Mouse (Mus musculus) thymus, adult 18-20 months (tissue): ENCODE results near the gene Serpinf1.
"Not testable (repeated sequence)": the region's sequence is repeated elsewhere in the genome, so short reads cannot be mapped to it uniquely, and the experiment has no call there.

Experiments used
- DNase-seq, 2 experiments: peaks; one replicate each; pipeline ENCODE4 v3.0.0; 2022; ENCODE audit warnings: mixed read lengths in 2 of 2

The Serpinf1 gene

DNA sequence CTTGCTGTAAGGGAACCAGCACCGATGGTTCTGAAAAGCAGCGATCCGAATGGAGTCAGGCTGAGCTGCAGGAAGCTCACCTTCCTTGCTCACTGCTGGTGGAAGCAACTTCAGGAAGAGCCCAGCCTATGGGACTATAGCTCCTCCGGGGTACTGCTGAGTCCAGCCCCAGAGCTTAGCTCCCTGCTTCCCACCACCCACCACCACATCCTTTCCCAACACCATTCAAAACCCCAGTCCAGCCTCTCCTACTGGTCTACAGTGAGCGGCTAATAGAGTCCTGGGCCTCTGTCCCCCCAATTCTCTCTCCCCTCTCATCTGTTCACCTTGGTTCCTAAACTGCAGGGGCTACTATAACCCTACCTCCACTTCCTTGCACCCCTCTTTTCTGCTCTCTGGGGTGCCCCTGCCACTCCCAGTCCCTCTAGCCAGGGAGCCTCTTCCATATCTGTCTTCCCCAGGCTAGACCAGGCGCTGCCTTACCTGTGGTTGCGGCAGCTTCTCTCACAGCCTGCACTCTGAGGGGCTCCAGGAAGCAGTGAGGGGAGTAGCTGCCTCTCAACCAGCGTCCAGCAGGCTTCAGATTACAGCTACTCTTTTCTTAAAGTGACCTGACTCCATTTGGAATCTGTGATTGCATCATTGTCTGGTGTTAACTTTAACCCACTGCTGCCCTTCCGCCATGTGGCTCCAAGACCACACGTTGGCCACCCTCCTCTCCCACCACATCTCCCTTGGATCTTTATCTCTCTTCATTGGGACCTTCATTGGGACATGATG lies at the start of gene Serpinf1:
Gene Serpinf1, minus strand, starts transcription at position 689 of the 780 bp plus-strand sequence.
- no peak for DNase-seq

DNA sequence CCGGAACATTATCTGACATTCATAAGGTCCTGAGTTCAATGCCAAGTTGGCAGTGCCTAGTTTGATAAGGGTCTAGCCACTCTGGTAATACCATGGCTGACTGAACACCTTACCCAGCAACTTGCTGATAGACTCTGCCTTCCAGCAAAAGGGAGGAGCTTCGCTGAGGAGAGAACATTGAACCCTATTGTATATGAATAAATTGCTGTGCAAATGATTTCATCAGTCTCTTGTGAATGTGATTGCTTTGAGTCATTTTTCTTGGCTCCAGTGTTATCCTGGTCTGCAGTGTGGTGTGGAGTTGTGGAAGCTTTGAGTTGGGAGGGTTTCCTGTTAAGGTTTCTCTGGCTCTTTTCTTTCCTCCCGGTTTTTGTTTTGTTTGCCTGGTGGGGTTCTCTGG lies 48.2 kb upstream of the Serpinf1 start:
- DNase-seq = no peak

DNA sequence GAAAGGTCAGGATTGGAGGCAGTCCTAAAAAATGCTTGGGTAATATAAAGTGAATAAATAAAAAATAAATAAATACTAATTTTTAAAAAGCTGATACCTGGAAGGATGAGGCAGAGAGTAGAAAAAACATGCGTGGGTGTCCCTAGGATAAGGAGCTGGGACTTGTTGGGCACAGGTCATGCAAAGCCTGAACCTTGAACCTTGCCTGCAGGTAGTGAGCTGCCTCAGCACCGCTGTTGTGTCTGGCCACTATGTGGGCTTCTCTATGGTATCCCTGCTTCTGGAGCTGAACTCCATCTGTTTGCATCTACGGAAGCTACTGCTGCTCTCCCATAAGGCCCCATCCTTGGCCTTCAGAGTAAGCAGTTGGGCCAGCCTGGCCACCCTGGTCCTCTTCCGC lies 46.8 kb upstream of the Serpinf1 start:
- DNase-seq = no peak

DNA sequence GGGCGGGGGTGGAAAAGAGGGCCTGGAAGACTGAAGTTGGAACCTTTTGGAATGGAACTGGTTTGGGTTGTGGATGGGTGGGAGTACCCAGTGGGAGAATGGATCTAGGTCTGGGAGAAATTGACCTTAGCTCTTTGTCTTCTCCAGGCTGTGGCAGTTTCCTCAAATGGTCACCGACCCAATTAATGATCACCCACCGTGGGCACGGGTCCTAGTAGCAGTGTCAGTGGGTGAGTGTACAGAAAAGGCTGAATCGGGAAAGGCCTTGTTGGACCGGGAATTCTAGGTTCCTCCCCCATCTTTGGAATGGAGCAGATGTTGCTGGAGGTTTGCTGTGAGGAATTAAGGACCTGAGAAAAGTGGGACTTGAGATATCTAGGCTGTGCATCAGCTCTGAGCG lies 45.9 kb upstream of the Serpinf1 start:
- DNase-seq = no peak

DNA sequence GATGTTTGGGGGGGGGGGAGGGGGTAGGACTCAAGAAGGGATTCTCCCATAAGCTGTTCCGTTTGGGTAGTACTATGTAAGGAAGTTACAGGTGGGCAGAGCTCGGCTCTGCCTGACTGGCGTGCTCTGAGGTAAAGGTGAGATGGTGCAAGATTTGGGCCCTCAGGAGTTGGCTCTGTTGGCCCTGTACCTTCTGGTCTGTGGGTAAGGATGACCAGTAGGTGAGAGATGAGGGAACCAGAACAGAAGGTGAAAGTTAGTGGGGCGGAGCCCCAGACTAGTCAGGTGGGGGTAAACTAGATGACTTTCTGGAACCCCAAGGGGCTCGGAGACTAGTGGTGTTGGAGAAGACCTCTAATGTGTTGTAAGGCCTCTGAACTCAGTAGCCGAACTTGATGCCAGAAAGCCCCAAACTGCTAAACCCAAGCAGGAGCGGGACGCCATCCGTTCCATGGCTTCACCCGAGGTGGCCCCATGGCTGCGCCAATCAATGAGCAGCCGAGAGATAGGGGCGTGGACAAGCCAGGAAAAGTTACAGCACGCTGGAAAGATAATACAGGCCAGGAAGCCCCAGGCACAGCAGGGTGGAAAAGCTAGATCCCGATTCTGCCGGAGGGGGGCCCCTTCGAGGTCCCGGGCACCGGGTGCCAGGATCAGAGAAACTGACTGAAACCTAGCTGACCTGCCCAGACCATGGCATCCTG lies 45.2 kb upstream of the Serpinf1 start:
- peak in 1 of 2 experiments; percentile 34 for DNase-seq

DNA sequence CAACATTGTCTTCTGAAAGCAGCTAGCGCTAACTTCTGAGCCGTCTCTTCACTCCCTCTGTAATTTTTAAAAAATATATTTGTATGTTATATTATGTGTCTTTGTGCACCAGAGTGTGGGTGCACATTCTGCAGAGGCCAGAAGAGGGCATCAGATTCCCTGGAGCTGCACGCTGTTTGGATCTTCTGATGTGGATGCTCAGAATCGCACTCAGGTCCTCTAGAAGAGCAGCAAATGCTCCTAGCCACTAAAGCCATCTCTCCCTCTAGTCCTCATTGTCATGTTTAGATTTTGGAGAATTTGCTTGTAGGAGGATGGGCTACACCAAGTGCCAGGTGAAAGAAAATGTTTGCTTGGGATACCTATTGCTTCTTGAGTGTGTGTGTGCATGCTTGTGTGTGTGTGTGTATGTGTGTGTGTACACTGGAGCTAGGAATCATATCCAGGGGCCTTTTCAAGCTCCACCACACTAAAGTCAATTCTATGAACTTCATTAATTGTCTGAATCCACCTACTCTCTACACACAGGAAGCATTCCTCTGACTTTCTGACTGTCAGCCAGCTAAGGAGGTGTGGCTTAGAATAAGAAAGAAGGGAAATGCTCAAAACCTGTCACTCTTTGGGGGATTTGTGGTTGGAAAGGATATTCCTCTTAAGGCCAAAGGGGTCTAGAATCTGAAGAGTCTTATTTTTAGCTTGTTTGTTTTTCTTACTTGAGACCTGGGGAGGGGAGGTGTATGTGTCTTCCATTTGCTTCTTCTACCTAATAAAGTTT lies 44.4 kb upstream of the Serpinf1 start:
- DNase-seq = no peak

DNA sequence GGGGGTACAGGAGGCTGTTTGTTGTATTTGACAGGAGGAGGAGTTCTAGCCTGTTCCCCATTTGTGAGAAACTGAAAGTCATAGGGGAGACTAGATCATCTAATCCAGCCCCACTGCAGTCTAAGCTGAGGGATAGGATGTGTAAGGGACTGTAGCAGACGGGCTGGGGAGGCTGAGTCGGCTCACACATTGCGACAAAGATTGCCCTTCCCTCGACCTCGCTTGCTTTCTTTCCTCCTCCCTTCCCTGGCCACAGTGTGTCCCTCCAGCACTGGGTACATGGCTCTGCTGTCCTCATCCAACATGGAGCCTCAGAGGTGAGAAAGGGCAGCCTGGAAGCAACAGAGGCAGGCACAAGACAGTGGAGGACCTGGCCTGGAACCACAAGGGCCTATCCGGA lies 42.5 kb upstream of the Serpinf1 start:
- no peak for DNase-seq

DNA sequence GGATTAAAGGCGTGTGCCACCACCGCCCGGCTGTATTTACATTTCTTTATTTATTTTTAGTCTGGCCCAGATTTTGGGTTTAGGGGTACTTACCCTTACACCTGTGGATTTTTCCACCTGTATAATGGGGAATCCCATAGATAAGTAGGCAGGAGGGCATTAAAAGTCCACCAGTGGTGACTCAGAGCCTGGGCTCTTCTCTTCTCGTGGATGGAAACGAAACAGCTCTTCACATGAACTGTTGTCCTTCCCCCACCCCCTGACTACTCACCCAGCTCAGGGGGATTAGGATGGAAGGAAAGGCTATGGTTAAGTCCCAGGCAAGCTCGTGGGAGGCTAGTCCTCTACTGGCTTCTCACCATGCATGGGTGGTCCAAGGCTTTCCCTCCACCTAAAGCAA lies 41.9 kb upstream of the Serpinf1 start:
- no peak for DNase-seq

DNA sequence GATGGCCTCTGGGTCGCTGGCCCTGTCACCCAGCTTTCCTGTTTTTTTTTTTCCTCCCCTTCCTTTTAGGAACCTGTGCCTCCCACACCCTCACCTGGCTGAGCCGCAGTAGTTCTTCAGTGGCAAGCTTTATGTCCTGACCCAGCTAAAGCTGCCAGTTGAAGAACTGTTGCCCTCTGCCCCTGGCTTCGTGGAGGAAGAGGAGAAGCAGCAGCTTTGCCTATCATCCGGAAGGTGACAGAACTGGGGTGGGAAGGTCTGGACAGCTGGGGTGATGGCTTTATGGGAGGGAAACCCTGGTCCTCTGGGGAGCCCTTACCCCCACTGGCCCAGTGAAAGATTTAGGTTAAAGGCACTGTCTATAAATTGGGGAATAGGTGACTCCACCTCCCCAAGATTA lies 41.1 kb upstream of the Serpinf1 start:
- no peak for DNase-seq

DNA sequence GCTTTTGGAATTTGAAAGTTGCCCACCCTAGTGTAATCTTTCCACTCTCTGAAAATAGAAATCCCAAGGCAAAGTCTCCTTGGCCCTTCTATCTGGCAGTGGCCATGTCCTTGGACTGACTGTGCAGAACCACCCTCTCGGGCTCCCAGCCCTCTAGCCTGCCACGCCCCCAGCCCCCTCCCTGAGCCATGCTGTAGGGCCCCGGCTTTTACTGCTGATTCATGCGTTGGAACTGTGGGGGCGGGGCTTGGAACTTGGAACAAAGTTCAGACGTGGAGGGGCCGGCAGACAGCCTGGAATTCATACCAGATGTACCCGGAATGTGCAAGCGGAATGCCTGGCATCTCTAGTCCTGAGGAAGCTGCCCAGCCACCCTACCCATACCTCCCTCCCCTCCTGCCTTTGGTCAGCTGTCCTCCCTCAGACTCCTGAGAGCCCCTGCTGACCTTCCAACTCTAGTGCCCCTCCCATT lies 40.4 kb upstream of the Serpinf1 start:
- peak in 1 of 2 experiments; percentile 57 for DNase-seq

DNA sequence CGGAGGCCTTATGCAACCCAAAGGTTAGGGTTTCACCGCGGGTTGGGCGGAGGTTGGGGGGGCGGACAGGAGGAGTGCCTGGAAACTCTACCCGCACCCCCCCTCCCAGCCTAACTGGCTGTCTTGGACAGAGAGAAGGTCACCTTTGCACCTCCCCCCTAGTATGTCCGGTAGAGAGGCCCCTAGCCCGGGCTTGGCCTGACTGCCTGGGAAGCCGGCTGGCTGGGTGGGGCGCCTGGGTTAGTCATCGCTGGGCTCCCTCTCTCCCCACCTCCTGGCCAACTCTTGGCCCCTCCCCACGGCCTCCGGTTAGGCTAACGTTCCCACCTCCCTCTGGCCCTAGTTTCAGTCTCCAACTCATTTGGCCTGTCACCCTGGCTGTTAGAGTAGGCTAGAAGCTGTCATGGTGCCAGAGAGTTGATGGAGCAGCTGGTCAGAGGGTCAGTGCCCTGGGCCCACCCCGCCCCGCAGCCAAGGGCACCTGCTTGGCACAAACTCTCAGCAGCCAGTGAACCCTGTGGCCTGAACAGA lies 39.8 kb upstream of the Serpinf1 start:
- peak; percentile 53 to 62 for DNase-seq

DNA sequence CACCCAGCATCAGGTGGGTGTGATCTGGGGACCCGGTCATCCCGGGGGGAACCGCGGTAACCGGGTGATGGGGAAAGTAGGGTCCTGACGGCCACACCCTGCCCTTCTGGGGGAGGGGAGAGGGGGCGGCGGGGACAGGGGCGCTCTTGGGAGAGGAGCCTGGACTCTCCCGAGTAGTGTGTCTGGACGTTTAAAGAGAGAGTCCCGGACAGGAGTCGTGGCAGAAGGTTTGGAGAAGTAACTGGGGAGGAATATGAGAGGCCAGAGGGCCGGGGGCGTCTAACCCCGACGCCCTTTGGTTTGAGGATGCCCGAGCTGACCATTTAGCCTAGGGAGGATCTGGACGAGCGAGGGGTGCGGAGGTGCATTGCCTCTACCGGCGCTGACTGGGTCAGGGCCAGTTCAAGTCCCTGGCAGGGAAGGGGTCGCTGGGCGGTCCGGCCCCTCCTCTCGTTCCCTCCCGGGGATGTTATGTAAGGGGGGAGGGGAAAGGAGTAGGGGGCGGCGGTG lies 39.3 kb upstream of the Serpinf1 start:
- DNase-seq = peak in 1 of 2 experiments; percentile 37

DNA sequence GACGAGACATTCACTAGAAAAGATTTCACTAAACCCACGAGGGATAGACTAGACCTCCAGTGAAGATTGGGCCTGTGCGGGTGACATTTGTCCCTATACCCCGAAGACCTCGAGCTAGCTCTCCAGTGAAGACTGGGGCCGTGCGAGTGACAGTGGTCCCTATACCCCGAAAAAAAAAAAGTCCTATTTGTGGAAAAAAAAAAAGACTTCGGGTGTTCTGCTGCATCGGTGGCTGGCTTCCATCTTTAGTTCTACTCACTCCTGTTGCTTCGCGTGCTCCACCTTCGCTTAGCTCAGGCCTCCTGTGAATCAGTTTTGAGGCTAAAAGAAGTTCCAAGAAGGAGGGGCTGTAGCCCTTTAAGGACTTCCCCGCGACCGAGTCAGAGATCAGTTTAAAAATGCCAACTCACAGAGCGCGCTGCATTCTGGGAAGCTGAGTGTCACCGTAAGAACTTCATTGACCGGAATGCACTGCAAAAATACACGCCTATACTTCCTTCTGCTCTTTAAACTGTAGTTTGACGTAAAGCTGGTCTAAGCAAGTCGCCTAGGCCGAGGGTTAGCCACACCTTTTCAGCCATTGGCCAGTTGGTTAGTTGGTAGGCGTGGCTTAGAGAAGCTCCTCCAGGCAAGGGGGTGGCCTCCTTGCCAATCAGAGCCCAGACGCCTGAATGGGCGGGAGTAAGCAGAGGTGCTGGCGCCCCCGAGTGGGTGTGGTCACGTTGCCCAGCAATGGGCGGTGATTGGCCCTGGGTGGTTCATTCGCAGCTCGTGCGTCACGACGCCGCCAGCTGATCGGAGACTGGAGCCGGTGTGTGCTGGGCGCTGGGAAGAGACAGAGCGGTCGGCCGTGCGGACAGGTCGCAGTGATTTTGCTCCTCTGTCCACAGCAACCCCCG lies 38.6 kb upstream of the Serpinf1 start, which contains the start of gene Tlcd2:
Gene Tlcd2, plus strand, starts transcription at position 872 of the 899 bp plus-strand sequence.
- DNase-seq = peak; percentile 100

DNA sequence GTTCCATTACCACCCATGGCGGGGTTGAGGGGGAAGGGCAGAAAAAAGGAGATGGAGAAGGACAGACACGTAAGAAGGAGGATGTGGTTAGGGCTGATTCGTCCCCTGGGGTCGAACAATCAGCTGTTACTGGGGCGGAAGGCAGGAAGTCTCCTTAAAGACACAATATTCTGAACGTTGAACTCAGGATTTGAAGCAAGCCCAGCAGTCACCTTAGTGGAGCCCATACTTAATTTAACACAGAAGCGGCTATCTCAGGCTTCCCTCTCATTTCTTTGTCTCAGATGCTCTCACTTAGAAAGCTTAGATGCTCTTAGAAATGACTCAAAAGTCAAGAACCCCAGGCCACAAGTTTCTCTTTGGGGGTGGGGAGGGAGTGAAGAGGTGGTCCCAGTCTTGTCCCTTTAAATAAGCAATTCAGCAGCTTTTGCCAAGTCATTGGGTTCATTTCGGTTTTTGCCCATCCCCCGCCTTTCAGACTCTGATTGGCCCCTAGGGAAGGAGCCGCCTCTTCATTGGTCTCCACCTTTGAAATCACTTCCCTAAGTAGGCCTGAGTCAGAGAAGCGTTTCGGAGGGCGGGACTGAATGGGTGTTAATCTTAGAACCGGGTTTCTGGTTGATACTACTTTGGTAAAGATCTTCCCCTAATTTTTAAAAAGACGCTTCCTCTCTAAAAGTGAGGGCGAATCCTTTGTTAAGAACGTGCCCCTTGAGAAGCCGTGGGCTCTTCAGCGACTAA lies 37.8 kb upstream of the Serpinf1 start:
- DNase-seq = peak; percentile 79 to 90

DNA sequence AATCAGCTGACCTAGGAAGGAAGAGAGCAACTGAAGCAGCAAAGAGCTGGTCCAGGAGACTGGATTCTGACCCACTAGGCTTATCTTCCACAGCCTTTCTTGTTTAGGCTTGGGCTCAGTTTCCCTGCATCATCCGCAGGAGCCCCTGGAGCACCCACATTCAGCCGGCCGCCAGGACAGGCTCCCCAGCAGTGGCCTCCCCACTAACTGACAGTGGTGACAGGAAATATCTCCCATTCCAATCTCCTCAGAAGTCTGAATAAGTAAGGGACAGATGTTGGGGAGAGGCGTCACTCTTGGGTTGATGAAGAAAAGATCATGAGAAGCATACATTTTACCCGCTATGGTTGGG lies 37.2 kb upstream of the Serpinf1 start:
- DNase-seq = no peak

DNA sequence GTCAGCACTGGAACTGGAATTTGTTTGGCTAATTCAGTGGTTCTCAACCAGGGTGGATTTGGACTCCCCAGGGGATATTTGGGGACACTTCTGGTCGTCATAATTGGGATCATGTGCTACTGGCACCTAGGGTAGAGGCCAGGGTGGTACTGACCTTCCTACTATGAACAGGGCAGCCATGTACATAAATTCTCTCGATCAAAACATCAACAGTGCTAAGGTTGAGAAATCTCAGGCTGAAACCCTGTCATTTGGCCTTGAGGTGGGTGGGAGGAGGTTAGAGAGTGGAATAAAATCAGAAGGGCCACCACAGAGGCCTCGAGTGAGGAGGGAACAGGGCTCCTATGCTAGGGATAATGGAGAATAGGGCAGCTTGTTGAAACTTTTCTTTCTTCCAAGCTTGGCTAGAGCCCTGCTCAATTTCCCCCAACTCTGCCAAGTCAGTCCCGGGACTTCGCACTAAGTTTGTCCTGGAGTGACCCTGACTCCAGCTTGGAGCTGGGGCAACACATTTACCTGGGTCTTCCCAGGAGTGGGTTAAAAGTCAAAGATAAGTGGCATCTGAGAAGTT lies 36.7 kb upstream of the Serpinf1 start:
- peak in 1 of 2 experiments; percentile 22 for DNase-seq

DNA sequence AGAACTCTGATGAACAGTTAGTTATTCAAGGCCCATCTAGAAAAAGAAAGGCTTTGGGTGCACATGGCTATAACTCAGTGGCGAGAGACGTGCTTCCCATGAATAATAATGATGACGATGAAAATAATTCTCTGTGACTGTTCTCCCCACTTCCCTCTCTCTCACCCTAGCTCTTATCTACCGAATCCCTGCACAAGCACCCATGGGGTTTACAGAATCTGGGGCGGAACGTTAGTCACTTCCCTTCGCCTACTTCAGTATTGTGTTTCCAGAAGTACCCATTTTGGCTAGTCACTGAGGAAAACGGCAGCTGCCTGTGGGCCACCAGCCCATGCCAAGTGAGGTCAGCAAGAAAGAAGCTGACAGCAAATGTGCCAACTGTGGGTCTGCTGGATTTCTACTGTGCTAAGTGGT lies 36.1 kb upstream of the Serpinf1 start:
- peak in 1 of 2 experiments; percentile 40 for DNase-seq

DNA sequence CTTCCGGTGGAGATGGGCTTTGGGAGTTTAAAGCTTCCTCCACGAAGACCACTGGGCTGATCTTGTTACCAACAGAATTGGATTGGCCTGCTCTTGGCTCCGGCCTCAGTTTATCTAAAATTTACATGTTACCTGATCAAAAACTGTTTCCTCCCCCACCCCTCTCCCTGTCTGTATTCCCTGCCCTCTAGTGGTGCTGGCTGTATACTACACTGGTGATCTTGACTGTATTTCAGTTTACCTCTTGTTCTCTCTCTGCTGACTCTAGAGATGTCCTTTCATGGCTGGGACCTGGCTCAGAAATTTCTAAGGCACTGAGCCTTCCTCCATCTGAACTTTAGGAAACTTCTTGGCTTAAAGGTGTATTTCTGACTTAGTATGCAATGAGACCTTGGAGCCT lies 35.7 kb upstream of the Serpinf1 start:
- DNase-seq = peak in 1 of 2 experiments; percentile 31

DNA sequence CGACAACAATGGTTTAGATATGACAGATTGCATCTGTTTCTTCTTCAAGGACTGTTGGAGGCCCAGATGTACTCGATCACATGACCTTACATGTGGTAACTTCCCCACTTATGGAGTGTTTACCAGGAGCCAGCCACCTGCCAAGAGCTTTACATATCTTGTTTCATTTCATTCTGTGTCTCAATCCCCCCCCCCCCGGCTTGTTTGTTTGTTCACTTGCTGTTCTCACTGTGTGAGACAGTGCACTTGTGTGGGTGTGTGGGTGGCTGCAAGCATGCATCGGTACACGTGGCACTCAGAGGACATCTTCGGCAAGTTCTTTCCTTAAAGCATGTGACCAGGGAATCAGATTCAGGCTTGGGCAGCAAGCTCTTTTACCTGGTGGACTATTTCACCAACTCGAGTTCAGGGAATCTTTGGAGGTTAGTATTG lies 34.0 kb upstream of the Serpinf1 start:
- DNase-seq = peak in 1 of 2 experiments; percentile 54

DNA sequence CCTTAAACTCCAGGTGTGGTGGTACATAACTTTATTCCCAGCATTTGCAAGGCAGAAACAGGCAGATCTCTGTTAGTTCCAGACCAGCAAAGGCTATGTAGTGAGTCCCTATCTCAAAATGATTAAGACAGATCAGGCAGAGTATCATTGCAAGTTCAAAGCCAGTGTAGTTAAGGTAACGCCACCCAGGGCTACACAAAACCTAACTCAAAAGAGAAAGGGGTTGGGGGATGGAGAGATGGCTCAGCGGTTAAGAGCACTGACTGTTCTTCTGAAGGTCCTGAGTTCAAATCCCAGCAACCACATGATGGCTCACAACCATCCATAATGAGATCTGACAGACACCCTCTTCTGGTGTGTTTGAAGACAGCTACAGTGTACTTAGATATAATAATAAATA lies 33.5 kb upstream of the Serpinf1 start:
- DNase-seq = not testable (repeated sequence)
